Mouse (Mus musculus): ENCODE results near the gene Bpifb9a.
"Not testable (repeated sequence)": the region's sequence is repeated elsewhere in the genome, so short reads cannot be mapped to it uniquely, and the experiment has no call there.

The Bpifb9a gene

DNA sequence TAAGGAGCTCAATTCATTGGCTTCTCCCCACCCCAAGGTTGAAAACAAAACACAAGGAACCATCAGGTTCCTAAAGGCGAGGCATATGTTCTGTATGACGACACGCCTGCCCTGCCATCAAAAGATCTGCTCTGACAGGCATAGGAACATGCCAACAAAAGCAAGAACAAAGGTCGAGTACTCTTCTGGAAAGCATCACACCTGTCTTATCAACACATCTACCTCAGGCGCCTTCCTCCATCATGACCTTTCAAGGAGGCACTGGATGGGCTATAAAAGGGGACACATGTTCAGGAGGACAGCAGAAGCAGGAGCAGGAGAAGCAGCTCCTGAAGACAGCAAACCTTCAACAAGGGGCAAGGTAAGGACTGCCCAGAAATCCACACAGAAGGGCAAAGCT is at the start of gene Bpifb9a:
TSS of gene Bpifb9a (plus strand) at position 301 of the 400 bp plus-strand sequence.
- DNase-seq (ENCODE audit: low spot score in 2 of 2) = not testable (repeated sequence)

GRCm38 (mm10) chr2:154209112-154209511 is 48.5 kb upstream of the Bpifb9a start:
- peak in 1 of 2 experiments; percentile 45 for DNase-seq (ENCODE audit: low spot score in 2 of 2)

DNA sequence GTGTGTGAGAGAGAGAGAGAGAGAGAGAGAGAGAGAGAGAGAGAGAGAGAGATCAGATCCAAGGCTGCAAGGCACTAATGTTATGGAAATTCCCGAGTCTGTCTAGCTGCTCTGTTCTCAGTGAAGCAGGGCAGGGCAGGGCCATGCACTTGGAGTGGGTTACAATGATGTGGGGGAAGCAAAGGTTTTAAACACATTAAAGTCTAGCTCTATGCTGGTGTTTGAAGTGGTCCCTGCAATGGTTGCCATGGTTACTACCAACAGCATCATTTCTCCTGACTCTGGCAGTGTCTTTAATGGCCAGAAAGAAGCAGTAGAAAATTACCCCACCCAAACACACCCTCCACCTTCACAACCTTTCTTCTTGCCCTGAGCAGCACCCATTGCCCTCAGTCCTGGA is 46.5 kb upstream of the Bpifb9a start:
- DNase-seq (ENCODE audit: low spot score in 2 of 2) = no peak

DNA sequence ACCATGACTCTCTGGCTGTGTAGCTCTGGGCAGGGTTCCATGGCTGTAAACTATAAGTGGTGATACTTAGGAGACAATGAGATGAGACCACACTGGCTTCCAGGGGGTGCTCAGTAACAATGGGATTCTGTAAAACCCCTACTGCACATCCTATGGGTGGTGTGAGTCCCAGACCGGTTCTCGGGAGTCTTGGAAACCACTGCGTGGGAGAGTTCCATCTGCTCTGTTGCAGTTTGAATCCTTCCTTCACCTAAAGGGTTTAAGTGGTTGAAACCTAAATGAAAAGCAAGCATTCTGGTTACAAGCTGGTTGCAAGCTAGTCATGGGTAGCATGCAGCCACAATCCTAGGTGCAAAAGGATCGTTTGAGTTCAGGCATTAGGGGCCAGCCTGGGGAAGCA is 45.8 kb upstream of the Bpifb9a start:
- DNase-seq (ENCODE audit: low spot score in 2 of 2) = peak; percentile 73 to 87

GRCm38 (mm10) chr2:154215191-154215590 is 42.5 kb upstream of the Bpifb9a start:
- peak in 1 of 2 experiments; percentile 76 for DNase-seq (ENCODE audit: low spot score in 2 of 2)

GRCm38 (mm10) chr2:154219950-154220349 is 37.7 kb upstream of the Bpifb9a start:
- no peak for DNase-seq (ENCODE audit: low spot score in 2 of 2)

- peak; percentile 73 to 79 for DNase-seq (ENCODE audit: low spot score in 2 of 2)
Observed at GRCm38 (mm10) chr2:154223265-154223916, 34.3 kb upstream of the Bpifb9a start, which contains the start of gene Bpifb5. Gene Bpifb5, plus strand, starts transcription at chr2:154223742.

DNA sequence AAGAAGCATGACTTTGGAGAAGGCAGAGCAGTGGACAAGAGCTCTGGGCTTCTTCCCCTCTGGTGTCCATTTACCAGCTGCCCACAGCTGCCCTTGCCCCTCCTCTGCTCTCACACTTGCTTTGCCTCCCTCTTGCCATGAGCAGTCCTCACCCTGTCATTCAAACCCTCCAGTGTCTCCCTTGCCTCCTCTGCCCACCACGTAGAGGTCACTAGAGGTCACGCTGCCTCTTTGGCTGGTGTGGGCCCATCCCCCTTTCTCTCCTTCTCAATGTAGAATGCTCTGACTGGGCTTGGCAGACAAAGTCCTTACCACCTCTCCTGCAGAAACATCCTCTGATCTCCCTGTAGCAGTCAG is 33.8 kb upstream of the Bpifb9a start:
- DNase-seq (ENCODE audit: low spot score in 2 of 2) = no peak

GRCm38 (mm10) chr2:154226991-154227390 is 30.7 kb upstream of the Bpifb9a start:
- DNase-seq (ENCODE audit: low spot score in 2 of 2) = no peak

- DNase-seq (ENCODE audit: low spot score in 2 of 2) = no peak
Observed at GRCm38 (mm10) chr2:154227830-154228229, 29.8 kb upstream of the Bpifb9a start.

GRCm38 (mm10) chr2:154233426-154233825 is 24.2 kb upstream of the Bpifb9a start:
- peak; percentile 51 to 62 for DNase-seq (ENCODE audit: low spot score in 2 of 2)

- DNase-seq (ENCODE audit: low spot score in 2 of 2) = no peak
Observed at GRCm38 (mm10) chr2:154240771-154241170, 16.9 kb upstream of the Bpifb9a start.

DNA sequence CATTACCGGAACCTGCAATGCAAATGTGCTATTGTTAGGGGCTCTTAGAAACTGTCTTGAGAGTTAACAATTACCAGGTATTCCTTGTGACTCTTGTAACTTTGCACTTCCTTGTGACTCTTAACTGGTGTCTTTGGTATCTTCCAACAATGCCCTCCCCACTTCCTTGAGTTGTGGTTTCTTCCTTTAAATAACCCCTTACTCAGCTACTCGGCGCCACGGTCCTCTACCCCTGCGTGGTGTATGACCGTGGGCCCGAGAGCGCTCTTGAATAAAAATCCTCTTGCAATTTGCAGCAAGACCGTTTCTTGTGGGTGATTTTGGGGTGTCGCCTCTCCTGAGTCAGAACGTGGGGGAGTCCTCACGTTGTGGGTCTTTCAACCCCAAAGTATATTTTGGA is 14.9 kb upstream of the Bpifb9a start:
- DNase-seq (ENCODE audit: low spot score in 2 of 2) = not testable (repeated sequence)

DNA sequence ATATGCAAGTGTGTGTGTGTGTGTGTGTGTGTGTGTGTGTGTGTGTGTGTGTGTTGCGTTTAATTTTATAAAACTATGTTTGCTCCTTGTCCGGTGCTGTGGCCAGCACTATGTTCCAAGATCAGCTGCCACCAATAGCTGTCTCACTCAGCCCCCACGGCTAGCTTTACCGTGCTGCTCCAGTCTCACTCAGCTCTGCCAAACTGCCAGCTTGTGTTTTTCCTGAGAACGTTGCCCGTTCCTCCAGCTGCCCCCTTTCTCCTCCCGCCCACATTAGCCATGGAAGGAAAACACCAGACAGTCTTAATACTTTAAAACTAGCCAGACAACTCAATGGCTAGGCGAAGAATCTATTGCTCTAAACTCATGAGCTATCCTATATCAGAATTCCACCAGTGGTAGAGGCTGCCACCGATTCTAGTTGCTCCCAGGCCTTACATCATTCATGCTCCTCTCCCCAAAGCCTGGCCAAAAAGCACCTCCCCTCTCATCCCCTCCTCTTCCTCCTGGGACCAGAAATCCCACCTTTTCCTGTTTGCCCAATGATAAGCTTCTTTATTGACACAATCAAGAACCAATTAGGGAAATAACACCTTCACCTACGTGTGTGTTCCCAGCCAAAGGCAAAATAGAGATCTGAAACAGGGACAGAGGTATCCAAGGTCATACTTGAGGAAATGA is 14.2 kb upstream of the Bpifb9a start:
- DNase-seq (ENCODE audit: low spot score in 2 of 2) = peak; percentile 71 to 78

DNA sequence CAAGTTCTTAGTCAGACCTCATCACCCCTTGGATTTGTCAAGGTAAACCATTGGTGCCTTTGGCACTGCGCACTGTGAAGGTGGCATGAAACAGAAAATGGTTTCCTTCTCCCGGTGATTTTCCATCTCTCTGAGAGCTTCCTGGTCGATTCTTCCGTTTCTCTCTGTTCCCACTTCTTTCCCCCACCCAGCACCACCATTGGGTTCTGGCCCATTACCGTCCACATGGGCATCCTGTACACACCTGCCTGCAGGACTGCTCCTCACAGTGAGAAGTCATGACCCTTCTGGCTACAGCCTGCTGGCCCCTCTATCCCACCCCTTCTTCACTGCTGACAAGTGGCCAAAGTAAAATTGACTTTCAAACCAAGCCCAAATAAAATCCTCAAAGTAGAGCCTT is 12.3 kb upstream of the Bpifb9a start:
- DNase-seq (ENCODE audit: low spot score in 2 of 2) = no peak

- DNase-seq (ENCODE audit: low spot score in 2 of 2) = not testable (repeated sequence)
Observed at GRCm38 (mm10) chr2:154255254-154255653, 2.4 kb upstream of the Bpifb9a start.

DNA sequence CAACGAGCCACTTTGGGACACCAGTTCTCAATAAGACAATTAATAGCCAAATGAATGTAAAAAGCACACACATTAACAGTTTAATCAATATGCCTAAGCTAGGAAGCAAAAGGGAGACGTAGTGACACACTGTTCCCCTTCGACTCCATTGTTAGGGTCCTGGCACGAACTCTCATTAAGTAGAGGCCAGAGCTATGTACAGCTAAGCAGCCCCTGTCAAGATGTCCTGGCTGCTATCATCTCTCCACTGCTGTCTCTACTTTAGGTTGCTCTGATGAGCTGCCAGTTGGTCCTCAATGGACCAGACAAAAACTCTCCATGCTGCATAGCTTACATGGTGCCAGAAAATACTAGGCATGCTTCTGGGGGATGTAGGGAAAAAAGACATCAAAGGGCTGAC is 1.9 kb upstream of the Bpifb9a start:
- DNase-seq (ENCODE audit: low spot score in 2 of 2) = no peak

- DNase-seq (ENCODE audit: low spot score in 2 of 2) = not testable (repeated sequence)
Observed at GRCm38 (mm10) chr2:154264397-154264796, 6.7 kb downstream of the Bpifb9a start.

GRCm38 (mm10) chr2:154291866-154292265 is 34.2 kb downstream of the Bpifb9a start:
- DNase-seq (ENCODE audit: low spot score in 2 of 2) = not testable (repeated sequence)

GRCm38 (mm10) chr2:154292833-154293232 is 35.2 kb downstream of the Bpifb9a start:
- DNase-seq (ENCODE audit: low spot score in 2 of 2) = no peak

DNA sequence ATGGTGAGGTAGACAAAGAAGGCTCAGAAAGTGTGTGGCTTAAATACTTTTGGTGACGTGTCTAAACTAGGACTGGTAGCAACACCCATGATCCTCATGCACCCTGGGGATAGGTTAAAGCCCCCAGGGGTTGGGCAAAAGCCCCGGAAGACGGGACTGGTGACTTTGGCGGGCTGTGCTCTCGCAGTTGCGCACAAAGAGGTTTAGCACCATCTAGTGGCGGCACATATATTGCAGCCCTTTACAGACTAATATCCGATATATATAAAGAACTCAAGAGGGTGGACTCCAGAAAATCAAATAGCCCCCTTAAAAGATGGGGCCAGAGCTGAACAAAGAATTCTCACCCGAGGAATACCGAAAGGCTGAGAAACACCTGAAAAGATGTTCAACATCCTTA is 37.1 kb downstream of the Bpifb9a start:
- DNase-seq (ENCODE audit: low spot score in 2 of 2) = peak in 1 of 2 experiments; percentile 25

- DNase-seq (ENCODE audit: low spot score in 2 of 2) = peak; percentile 43 to 68
Observed at GRCm38 (mm10) chr2:154300496-154300895, 42.8 kb downstream of the Bpifb9a start.

GRCm38 (mm10) chr2:154301763-154302162 is 44.1 kb downstream of the Bpifb9a start:
- DNase-seq (ENCODE audit: low spot score in 2 of 2) = no peak

Data from right cerebral cortex, postnatal 10 days (tissue).